Mouse (Mus musculus): Measurements from ENCODE around the gene Dnajc27.
A peak's percentile ranks its signal among the peaks of the same experiment; 100 is the strongest.

Dnajc27 gene

GRCm38 (mm10) chr12:4082132-4083001, at the start of gene Dnajc27:
Dnajc27 (plus strand) TSS chr12:4082583.
- peak; percentile 94 for DNase-seq (ENCODE audit: low spot score)

GRCm38 (mm10) chr12:4036157-4036556, 46.2 kb upstream of the Dnajc27 start:
- no peak for DNase-seq (ENCODE audit: low spot score)

DNA sequence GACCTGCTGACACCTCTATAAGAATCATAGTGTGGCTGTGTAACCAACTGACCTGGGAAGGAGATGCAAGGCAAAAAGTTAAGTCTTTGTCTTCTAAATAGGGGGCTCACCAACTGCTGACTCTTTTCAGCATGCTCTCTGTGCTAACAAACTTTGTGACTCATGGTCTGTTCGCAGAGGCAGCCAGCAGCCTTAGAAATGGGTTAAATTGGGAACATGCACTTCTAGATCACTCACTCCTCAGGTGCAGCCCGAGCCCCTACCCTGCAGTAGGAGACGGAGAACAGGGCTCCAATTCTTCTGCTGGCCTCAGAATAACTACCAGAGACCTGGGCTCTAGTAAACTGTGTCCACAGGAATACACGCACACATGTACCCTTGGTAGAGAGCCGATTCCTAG, 44.9 kb upstream of the Dnajc27 start:
- DNase-seq (ENCODE audit: low spot score), result no peak

- peak; percentile 53 for DNase-seq (ENCODE audit: low spot score)
Observed at GRCm38 (mm10) chr12:4038061-4039041, 44.0 kb upstream of the Dnajc27 start, which contains the start of gene Efr3b. Efr3b (minus strand) TSS chr12:4038915.

DNA sequence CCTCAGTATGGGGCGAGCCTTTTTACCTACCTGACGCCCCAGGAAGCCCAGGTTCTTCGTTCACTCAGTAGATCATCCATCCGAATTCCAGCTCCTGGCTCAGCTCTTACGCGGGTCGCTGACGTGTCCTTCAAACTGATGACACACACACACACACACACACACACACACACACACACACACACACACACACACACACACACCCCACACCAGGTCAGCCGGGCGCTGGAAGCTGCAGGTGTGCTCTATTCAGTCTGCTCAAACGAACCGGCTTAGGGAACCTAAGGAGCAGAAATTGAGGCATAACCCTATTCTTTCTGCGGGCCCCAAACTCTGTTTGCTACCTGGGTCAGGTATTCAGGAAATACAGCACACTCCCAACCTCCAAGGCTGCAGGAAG, 43.3 kb upstream of the Dnajc27 start:
- DNase-seq (ENCODE audit: low spot score), result peak; percentile 1

GRCm38 (mm10) chr12:4042411-4042810, 40.0 kb upstream of the Dnajc27 start:
- no peak for DNase-seq (ENCODE audit: low spot score)

DNA sequence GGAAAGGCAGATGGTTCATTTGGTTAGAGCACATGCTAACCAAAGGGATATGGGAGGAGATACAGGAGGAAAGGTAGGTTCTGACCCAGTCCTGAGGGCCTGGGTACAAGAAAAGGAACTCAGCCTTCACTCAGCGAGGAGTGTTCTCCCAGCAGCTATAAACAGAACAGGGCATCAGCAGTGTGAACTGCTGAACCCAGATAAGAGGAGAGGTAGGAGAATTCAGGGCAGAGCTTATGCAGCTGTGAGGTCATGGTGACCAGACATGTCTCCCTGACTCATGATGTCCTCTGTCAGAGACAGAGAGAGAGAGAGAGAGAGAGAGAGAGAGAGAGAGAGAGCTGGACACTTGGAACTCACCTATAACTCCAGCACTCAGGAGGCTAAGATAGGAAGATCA, 36.4 kb upstream of the Dnajc27 start:
- no peak for DNase-seq (ENCODE audit: low spot score)

DNA sequence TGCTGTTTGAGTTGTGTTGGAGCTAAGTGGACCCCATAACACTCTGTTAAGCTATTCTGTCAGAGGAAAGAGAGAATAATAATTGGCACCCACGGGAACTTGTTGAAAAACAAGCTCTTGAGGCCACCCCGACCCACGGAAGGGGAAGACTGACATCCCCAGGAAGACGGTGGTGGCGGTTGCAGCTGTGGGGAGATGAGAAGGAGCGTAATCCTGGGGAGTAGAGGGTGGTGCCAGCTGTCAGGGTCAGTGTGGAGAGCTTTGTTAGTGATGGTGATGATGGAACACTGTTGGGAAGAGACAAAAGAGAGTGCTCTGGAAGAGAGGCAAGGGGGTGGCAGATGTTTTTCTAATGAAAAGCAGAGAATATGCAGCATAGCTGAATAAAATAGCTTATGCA, 34.4 kb upstream of the Dnajc27 start:
- no peak for DNase-seq (ENCODE audit: low spot score)

DNA sequence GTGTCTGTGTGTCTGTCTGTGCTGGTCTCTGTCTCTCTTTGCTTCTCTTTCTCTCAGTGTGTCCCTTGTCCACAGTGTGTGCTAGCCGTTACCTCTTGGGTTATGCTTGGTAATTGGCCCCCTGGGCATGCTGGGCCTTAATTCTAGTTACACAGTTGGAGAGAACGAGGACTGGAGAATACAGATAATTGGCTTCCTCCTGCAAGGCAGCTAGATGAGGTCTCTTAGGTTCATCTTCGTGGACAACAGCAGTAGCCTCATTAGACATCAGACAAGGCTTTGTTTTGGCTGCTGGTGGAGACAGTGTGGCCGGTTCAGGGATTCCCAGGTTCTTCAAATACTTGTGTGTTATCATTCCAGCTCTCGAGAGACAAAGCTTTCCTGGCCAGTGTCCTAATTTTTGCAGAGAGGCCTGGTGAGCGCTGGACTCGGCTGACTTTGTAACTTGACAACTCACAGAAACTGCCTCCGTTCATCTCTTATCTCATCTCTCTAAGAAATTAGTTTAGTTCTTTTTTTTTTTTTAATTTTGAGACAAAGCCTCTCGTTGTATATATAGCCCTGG, 31.4 kb upstream of the Dnajc27 start:
- no peak for DNase-seq (ENCODE audit: low spot score)

- no peak for DNase-seq (ENCODE audit: low spot score)
Observed at GRCm38 (mm10) chr12:4053643-4054042, 28.7 kb upstream of the Dnajc27 start.

DNA sequence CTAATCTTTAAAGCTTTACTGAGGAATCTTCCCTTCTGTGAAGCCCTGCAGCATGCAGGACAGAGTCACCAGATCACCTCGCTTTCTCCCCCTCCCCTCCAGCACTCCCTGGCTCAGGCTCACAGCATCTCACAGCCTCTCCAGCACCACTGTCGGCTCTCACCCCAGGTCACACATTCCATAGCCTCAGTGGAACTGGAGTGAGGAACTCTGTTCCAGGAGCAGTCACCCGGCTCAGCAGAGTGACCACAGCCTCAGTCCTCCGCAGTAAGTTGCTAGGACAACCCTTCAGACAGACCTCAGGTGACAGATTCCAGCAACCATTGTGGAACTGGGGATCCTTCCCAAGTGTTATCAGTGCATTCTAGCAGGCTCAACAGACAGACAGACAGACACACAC, 27.5 kb upstream of the Dnajc27 start:
- no peak for DNase-seq (ENCODE audit: low spot score)

GRCm38 (mm10) chr12:4058321-4058720, 24.1 kb upstream of the Dnajc27 start:
- DNase-seq (ENCODE audit: low spot score), result no peak

DNA sequence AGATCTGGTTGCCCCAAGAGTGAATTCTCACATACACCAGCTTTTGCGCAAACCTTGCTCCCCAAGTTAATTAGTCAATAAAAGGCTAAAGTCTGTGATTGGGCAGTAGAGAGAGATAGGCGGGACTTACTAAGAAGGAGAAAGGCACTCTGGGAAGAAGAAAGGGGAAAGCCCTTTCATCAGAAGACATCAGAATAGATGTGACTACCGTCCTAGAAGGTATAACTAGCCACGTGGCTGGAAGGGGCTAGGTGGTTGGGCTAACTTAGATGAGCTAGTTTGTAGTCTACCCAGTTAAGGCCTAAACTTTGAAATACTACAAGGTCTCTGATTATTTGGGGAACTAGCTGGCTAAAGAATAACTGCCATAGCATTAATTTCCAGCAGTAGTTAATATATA, 22.7 kb upstream of the Dnajc27 start:
- no peak for DNase-seq (ENCODE audit: low spot score)

GRCm38 (mm10) chr12:4065498-4065897, 16.9 kb upstream of the Dnajc27 start:
- peak; percentile 43 for DNase-seq (ENCODE audit: low spot score)

DNA sequence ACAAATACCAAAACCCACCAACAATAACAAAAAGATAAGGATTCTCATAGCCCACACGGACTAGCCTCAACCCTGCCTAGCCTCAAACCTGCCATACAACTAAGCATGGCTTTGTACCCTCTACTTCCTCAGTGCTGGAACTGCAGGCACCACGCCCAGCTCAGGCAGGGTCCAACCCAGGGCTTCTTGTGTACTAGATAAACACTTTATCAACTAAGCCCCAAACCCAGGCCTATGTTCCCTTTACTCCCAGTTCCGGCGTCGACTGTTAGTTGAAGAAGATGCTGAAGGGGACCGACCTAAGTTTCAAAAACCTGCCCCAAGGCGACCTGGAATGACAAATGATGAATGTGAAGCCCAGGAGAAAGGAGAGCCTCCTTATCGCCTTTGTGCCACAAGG, 16.4 kb upstream of the Dnajc27 start:
- DNase-seq (ENCODE audit: low spot score), result no peak

DNA sequence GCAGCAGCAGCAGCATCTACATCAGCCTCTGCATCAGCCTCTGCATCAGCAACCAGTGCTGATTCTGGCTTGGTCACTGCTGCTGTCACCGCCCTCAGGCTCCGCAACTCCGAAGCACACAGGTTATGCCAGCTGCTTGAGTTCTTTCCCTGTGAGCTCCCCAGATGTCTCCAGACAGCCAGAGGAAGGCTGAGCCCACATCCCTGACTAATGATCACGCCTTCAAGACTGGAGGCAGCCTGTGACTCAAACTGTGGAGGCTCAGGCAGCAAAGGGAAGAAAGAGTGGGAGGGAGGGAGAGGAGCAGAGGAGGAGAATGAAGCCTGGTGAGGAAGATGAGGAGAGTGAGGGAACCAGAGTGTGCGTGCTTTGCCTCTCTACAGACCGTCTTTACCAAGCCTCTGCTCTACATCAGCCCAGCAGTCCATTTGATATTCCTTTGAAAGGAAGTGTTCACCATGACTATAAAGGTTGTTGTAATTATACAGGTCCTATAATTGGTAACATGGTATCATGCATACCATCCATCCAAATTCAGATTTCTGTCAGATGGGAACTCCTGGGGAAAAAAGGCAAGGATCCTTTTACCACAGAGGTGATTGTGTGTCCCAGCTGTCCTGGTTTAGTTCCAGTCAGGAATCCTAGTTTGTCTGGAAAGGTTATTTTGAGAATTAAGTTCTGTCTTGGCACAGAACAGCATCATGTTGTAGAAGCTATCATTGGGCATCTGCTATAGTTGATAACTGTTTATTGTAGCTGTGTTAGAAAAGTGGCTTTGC, 15.5 kb upstream of the Dnajc27 start:
- DNase-seq (ENCODE audit: low spot score), result no peak

DNA sequence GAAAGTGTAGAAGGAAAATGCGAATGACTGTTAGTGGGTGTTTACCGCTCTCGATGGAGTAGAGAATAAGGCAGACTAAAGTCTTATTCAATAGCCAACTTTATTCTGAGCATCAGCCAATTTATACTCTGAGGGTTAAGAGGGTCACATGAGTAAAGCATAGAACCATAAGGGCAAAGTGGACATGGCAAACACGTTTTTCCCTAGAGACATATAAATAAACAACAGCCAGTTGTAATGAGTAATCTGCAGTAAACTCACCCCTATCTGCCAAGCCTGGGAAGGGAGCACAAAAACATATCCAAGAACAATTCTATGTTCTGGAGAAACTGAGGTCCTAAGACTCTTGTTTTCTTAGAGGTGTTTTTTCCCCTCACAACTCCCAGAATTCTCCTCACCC, 13.8 kb upstream of the Dnajc27 start:
- no peak for DNase-seq (ENCODE audit: low spot score)

DNA sequence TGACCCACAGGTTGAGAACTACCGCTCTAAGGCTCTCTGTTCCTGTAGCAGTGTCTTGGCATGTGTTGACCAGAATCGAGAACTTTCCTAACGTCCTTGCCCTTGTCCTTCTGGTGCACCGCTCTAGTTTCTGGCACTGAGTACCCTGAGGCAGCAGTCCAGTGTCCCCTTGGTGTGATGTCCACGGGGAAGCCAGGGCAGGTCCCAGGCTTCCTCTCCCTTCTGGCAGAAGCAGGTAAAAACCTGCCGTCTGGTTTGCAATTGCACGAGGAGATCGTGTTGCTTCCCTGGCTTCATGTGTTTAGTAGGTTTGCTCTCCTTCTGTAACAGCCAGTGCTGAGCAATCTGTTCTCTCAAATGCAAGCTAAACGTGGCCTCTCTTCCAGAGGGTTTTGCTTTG, 10.7 kb upstream of the Dnajc27 start:
- DNase-seq (ENCODE audit: low spot score), result no peak

DNA sequence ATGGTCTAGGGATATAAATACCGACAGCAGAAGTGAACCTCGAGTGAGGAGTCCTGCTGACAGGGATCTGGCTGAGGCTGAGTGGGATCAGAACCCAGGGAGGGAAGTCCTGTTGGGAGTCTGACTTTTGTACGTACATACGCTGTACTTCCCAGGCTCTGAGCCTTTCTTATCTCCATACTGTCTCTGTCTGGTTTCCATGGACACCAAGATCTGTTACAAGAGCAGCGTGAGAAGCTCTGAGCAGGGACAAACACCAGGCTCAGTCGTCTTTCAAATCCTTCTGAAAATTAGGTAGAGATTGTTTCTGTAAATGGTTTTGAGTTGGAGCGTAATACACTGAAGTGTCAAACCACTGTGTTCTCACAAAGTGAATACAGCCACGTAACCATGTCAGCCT, 7.0 kb upstream of the Dnajc27 start:
- no peak for DNase-seq (ENCODE audit: low spot score)

GRCm38 (mm10) chr12:4076383-4076782, 6.0 kb upstream of the Dnajc27 start:
- DNase-seq (ENCODE audit: low spot score), result no peak

DNA sequence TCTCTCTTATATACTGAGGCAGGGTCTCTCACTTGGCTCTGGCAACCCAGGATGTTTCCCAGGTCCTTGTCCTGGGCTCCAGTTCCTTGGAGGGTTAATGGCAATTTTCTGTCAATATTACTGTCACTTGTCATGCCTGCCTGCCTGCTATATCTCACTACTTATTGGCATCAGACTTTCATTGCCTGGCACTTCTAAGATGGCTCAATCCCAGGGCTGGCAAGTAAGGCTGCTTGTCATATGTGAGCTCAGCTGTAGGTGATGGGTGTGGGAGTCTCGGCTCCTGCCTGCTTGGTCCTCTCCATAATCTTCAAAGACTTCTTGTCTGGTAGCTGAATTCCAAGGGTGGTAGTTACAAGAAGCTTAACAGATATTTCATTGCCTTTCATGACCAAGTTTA, 4.3 kb upstream of the Dnajc27 start:
- DNase-seq (ENCODE audit: low spot score), result no peak

- peak; percentile 69 for DNase-seq (ENCODE audit: low spot score)
Observed at GRCm38 (mm10) chr12:4080311-4080710, 2.1 kb upstream of the Dnajc27 start.
